Comparison of ENCODE assay signal across 18 mouse cellular contexts in genomic region chr12:92024461-92025218, GRCm38 (mm10).
DNase-seq lines count a peak whose midpoint lies in the region; ATAC-seq lines count a peak whose summit lies in the region.
"Had no signal": no experiment of that assay in that cellular context is flagged by ENCODE, and none has a peak within 500 bp of the region (broad histone marks: within the 10 kb centered on the region; RNA-seq: fewer than 3 reads in every experiment).

No protein-coding gene starts in this region.

- H3K27me3 ChIP-seq in forebrain, embryonic 12.5 days = no peaks in the 10 kb centered on the region
- H3K27me3 ChIP-seq in forebrain, embryonic 16.5 days (replicated peaks; ENCODE audit: control insufficient read depth, insufficient read depth, low read length) = no peaks in the 10 kb centered on the region
- H3K27me3 ChIP-seq in midbrain, embryonic 11.5 days (ENCODE audit: control insufficient read depth, insufficient read depth, low read length) = no peaks in the 10 kb centered on the region
- H3K27me3 ChIP-seq in midbrain, embryonic 15.5 days (replicated peaks) = no peaks in the 10 kb centered on the region
- H3K27me3 ChIP-seq in hindbrain, embryonic 14.5 days (ENCODE audit: control insufficient read depth, insufficient read depth, low read length) = no peaks in the 10 kb centered on the region
- H3K27me3 ChIP-seq: heart, embryonic 15.5 days; hindbrain, embryonic 13.5 days had no signal

- no peak overlapping the region for H3K9ac ChIP-seq in forebrain, embryonic 12.5 days
- no peak overlapping the region for H3K9ac ChIP-seq in forebrain, embryonic 16.5 days (replicated peaks; ENCODE audit: low read depth, low read length)
- H3K9ac ChIP-seq in midbrain, embryonic 11.5 days (ENCODE audit: low read length) = no peak overlapping the region
- no peak overlapping the region for H3K9ac ChIP-seq in midbrain, embryonic 15.5 days
- H3K9ac ChIP-seq in hindbrain, embryonic 14.5 days = no peak overlapping the region
- H3K9ac ChIP-seq: forebrain, postnatal 0 days; heart, embryonic 15.5 days; hindbrain, embryonic 13.5 days had no signal

- H3K4me3 ChIP-seq in forebrain, embryonic 12.5 days (replicated peaks) = no peak overlapping the region
- no peak overlapping the region for H3K4me3 ChIP-seq in forebrain, embryonic 16.5 days (replicated peaks; ENCODE audit: low read length)
- no peak overlapping the region for H3K4me3 ChIP-seq in midbrain, embryonic 11.5 days (ENCODE audit: low read depth, low read length)
- no peak overlapping the region for H3K4me3 ChIP-seq in midbrain, embryonic 15.5 days
- H3K4me3 ChIP-seq in hindbrain, embryonic 14.5 days (replicated peaks; ENCODE audit: low read length) = no peak overlapping the region
- H3K4me3 ChIP-seq: embryonic facial prominence, embryonic 10.5 days; heart, adult 2 months; heart, embryonic 15.5 days; hindbrain, embryonic 13.5 days had no signal

- no peak overlapping the region for H3K27ac ChIP-seq in forebrain, embryonic 12.5 days
- H3K27ac ChIP-seq in forebrain, embryonic 16.5 days (ENCODE audit: low read length) = no peak overlapping the region
- H3K27ac ChIP-seq in midbrain, embryonic 11.5 days (ENCODE audit: low read depth, low read length) = no peak overlapping the region
- H3K27ac ChIP-seq in midbrain, embryonic 15.5 days = no peak overlapping the region
- no peak overlapping the region for H3K27ac ChIP-seq in hindbrain, embryonic 14.5 days
- H3K27ac ChIP-seq: embryonic facial prominence, embryonic 10.5 days; heart, adult 2 months; heart, embryonic 15.5 days; hindbrain, embryonic 13.5 days had no signal

- H3K4me2 ChIP-seq in forebrain, embryonic 12.5 days = no peak overlapping the region
- H3K4me2 ChIP-seq in forebrain, embryonic 16.5 days (ENCODE audit: low read length) = no peak overlapping the region
- no peak overlapping the region for H3K4me2 ChIP-seq in midbrain, embryonic 11.5 days
- H3K4me2 ChIP-seq in midbrain, embryonic 15.5 days = no peak overlapping the region
- H3K4me2 ChIP-seq in hindbrain, embryonic 14.5 days (replicated peaks) = no peak overlapping the region
- H3K4me2 ChIP-seq: heart, embryonic 11.5 days; heart, embryonic 15.5 days; hindbrain, embryonic 13.5 days had no signal

- H3K4me1 ChIP-seq in forebrain, embryonic 12.5 days = no peaks in the 10 kb centered on the region
- H3K4me1 ChIP-seq in forebrain, embryonic 16.5 days (replicated peaks; ENCODE audit: control insufficient read depth, insufficient read depth, low read length) = no peaks in the 10 kb centered on the region
- no peaks in the 10 kb centered on the region for H3K4me1 ChIP-seq in midbrain, embryonic 11.5 days (ENCODE audit: control insufficient read depth, insufficient read depth, low read length)
- no peaks in the 10 kb centered on the region; the same call in 1 of the 2 replicates for H3K4me1 ChIP-seq in midbrain, embryonic 15.5 days
- no peaks in the 10 kb centered on the region for H3K4me1 ChIP-seq in hindbrain, embryonic 14.5 days (replicated peaks; ENCODE audit: control insufficient read depth, insufficient read depth, low read length)
- H3K4me1 ChIP-seq: embryonic facial prominence, embryonic 10.5 days; heart, embryonic 15.5 days; hindbrain, embryonic 13.5 days had no signal

- 58% methylated on average over 4 of the region's 4 CpGs for WGBS in forebrain, embryonic 12.5 days
- WGBS in forebrain, embryonic 16.5 days = 56% methylated on average over 4 of the region's 4 CpGs
- WGBS in midbrain, embryonic 11.5 days = 50% methylated on average over 4 of the region's 4 CpGs
- WGBS in midbrain, embryonic 15.5 days = 41% methylated on average over 4 of the region's 4 CpGs
- WGBS in hindbrain, embryonic 14.5 days = 62% methylated on average over 4 of the region's 4 CpGs

- peak; percentile 33; the same call in 1 of the 2 replicates for ATAC-seq in forebrain, embryonic 12.5 days (ENCODE audit: low FRiP score)
- no peak for ATAC-seq in forebrain, embryonic 16.5 days
- ATAC-seq in midbrain, embryonic 11.5 days (ENCODE audit: low FRiP score) = peak; percentile 68
- peak; percentile 71; the same call in 1 of the 2 replicates for ATAC-seq in midbrain, embryonic 15.5 days (replicated peaks)
- ATAC-seq in hindbrain, embryonic 14.5 days (ENCODE audit: low FRiP score) = no peak
- ATAC-seq: forebrain, postnatal 0 days had no signal

- DNase-seq in midbrain, embryonic 11.5 days (ENCODE audit: low spot score, missing footprints) = peak; percentile 88
- DNase-seq in retina, postnatal 7 days (ENCODE audit: low read depth, low spot score) = peak; percentile 58
- no peak for DNase-seq in yolk sac, embryonic 10.5 days (ENCODE audit: low spot score)
- no peak for DNase-seq in hindbrain, embryonic 14.5 days (ENCODE audit: low spot score)
- DNase-seq: adrenal gland, postnatal 10 days; cerebellum, adult 18-20 months; cerebellum, adult 9-11 months; forebrain, postnatal 0 days; gastrocnemius, postnatal 14 days; heart, adult 2 months; heart, postnatal 14 days had no signal

- H3K9me3 ChIP-seq in forebrain, embryonic 12.5 days = no peaks in the 10 kb centered on the region
- H3K9me3 ChIP-seq in forebrain, embryonic 16.5 days (ENCODE audit: control insufficient read depth, low read length) = no peaks in the 10 kb centered on the region
- H3K9me3 ChIP-seq in midbrain, embryonic 11.5 days (ENCODE audit: control insufficient read depth, low read length) = no peaks in the 10 kb centered on the region
- H3K9me3 ChIP-seq in midbrain, embryonic 15.5 days = no peaks in the 10 kb centered on the region
- no peaks in the 10 kb centered on the region for H3K9me3 ChIP-seq in hindbrain, embryonic 14.5 days (ENCODE audit: control insufficient read depth, low read length)
- H3K9me3 ChIP-seq: embryonic facial prominence, embryonic 10.5 days; heart, embryonic 15.5 days; hindbrain, embryonic 13.5 days had no signal

- H3K36me3 ChIP-seq in forebrain, embryonic 12.5 days (replicated peaks) = no peaks in the 10 kb centered on the region
- no peaks in the 10 kb centered on the region for H3K36me3 ChIP-seq in forebrain, embryonic 16.5 days (ENCODE audit: control insufficient read depth, insufficient read depth)
- H3K36me3 ChIP-seq in midbrain, embryonic 11.5 days (ENCODE audit: control insufficient read depth, insufficient read depth, low read length) = no peaks in the 10 kb centered on the region
- H3K36me3 ChIP-seq in midbrain, embryonic 15.5 days (replicated peaks) = no peaks in the 10 kb centered on the region
- no peaks in the 10 kb centered on the region for H3K36me3 ChIP-seq in hindbrain, embryonic 14.5 days (replicated peaks; ENCODE audit: control insufficient read depth, insufficient read depth)
- H3K36me3 ChIP-seq: embryonic facial prominence, embryonic 10.5 days; heart, embryonic 15.5 days; hindbrain, embryonic 13.5 days had no signal

Comparison
In these comparisons a context has a peak if more than half of its experiments do, and no peak if none do; other contexts are left out.
1. ATAC-seq: peak in forebrain, embryonic 12.5 days (single experiment), midbrain, embryonic 11.5 days (single experiment) and midbrain, embryonic 15.5 days (single experiment); none in forebrain, embryonic 16.5 days (single experiment) and hindbrain, embryonic 14.5 days (single experiment).
2. DNase-seq: peak in midbrain, embryonic 11.5 days (single experiment) and retina, postnatal 7 days (single experiment); none in yolk sac, embryonic 10.5 days (single experiment) and hindbrain, embryonic 14.5 days (single experiment).